Mouse (Mus musculus) gastrocnemius, postnatal 14 days (tissue): ENCODE measurements around the gene Afp. TPM values are rescaled to one million over a fixed set of nuclear protein-coding genes. Genes with fewer than 3 reads are reported as not detected.

ENCODE experiments used
- DNase-seq: peaks from one replicate; pipeline ENCODE4 v3.0.0; 2021; ENCODE audit warnings: mixed read lengths
- intact Hi-C: fragments of 180-260 bp; cut with DNase I; formaldehyde crosslinking; loops from one replicate; pipeline ENCODE4 v1.15.1; 2025; ENCODE audit warnings: low total_unique reads
- total RNA-seq, 2 experiments: library from RNA; stranded (reverse); gene quantifications; 2 replicates each; pipeline ENCODE4 v1.2.3; 2021

Gene Afp
- total RNA-seq, 2 experiments from 2014 or later = not detected

GRCm38 (mm10) chr5:90501752-90502151, 11.2 kb downstream of the Afp start:
- DNase-seq = no peak
- intact Hi-C loops = loop anchor here (2.0 kb wide), 1 partner anchor 299 kb away; no protein-coding TSS in a partner anchor

- DNase-seq = no peak
- intact Hi-C loops = no loop called here
Observed at GRCm38 (mm10) chr5:90504742-90505141, 14.2 kb downstream of the Afp start.

- intact Hi-C loops = no loop called here
- DNase-seq = no peak
Observed at GRCm38 (mm10) chr5:90506507-90506906, 16.0 kb downstream of the Afp start.

- intact Hi-C loops = no loop called here
- no peak for DNase-seq
Observed at GRCm38 (mm10) chr5:90507411-90507949, 16.9 kb downstream of the Afp start.

- DNase-seq = no peak
- intact Hi-C loops = no loop called here
Observed at GRCm38 (mm10) chr5:90509828-90510592, 19.5 kb downstream of the Afp start.

GRCm38 (mm10) chr5:90512288-90512955, 21.9 kb downstream of the Afp start:
- no peak for DNase-seq
- intact Hi-C loops = no loop called here

- intact Hi-C loops = no loop called here
- no peak for DNase-seq
Observed at GRCm38 (mm10) chr5:90515561-90515960, 25.0 kb downstream of the Afp start.

GRCm38 (mm10) chr5:90518356-90519100, 28.0 kb downstream of the Afp start, which contains the start of gene Afm:
Gene Afm (plus strand): TSS chr5:90518932.
- intact Hi-C loops = no loop called here

GRCm38 (mm10) chr5:90551191-90551590, 60.7 kb downstream of the Afp start:
- intact Hi-C loops = no loop called here
- DNase-seq = no peak

More at GRCm38 (mm10) chr5:90518356-90519100, 28.0 kb downstream of the Afp start, which contains the start of gene Afm:
- no peak for DNase-seq

- DNase-seq = no peak
- intact Hi-C loops = no loop called here
Observed at GRCm38 (mm10) chr5:90556052-90556451, 65.5 kb downstream of the Afp start.

Other genes with a start within 250 kb of the Afp start
- gene Ankrd17, start 124.2 kb upstream of the Afp start, total RNA-seq = 10 to 100 TPM; 45.3 to 45.6 TPM
- gene Gm9958, start 123.5 kb upstream of the Afp start, total RNA-seq = under 1 TPM; 0.74 to 0.89 TPM
- gene Alb, start 29.8 kb upstream of the Afp start, total RNA-seq = under 1 TPM; 0.27 to 0.42 TPM
- not detected for gene Afm, start 28.2 kb downstream of the Afp start, total RNA-seq
- gene 5830473C10Rik, start 70.4 kb downstream of the Afp start, total RNA-seq = not detected
- not detected for gene Rassf6, start 149.9 kb downstream of the Afp start, total RNA-seq